Mouse (Mus musculus) liver, adult (tissue): ENCODE measurements at regions not wholly inside any gene's neighbourhood (a gene's known extent, or its start where the extent isn't known, plus 50 kb on each side); places are given as distances from the start of the nearest gene placed in this dataset.

Experiments
- GATA4 ChIP-seq: IDR thresholded peaks from 2 replicates; pipeline ENCODE4 v1.6.1; 2014; ENCODE audit warnings: mild to moderate bottlenecking, low read length; ENCODE audit not compliant: insufficient replicate concordance

- TF ChIP-seq GATA4: no peak
Observed at GRCm38 (mm10) chr9:33003880-33004279, 367.9 kb downstream of the Ets1 start.

- no peak for TF ChIP-seq GATA4
Observed at GRCm38 (mm10) chr9:33004536-33004935, 368.5 kb downstream of the Ets1 start.

- no peak for TF ChIP-seq GATA4
Observed at GRCm38 (mm10) chr9:33007456-33008063, 371.5 kb downstream of the Ets1 start.

- no peak for TF ChIP-seq GATA4
Observed at GRCm38 (mm10) chr9:33011241-33011640, 375.2 kb downstream of the Ets1 start.

GRCm38 (mm10) chr9:33035401-33035800 is 399.4 kb downstream of the Ets1 start:
- no peak for TF ChIP-seq GATA4

GRCm38 (mm10) chr9:33039221-33039790 is 403.3 kb downstream of the Ets1 start:
- no peak for TF ChIP-seq GATA4

- TF ChIP-seq GATA4: no peak
Observed at GRCm38 (mm10) chr9:33050789-33051188, 414.8 kb downstream of the Ets1 start.

GRCm38 (mm10) chr9:33060636-33061264 is 424.7 kb downstream of the Ets1 start:
- no peak for TF ChIP-seq GATA4

GRCm38 (mm10) chr9:33062476-33062875 is 426.5 kb downstream of the Ets1 start:
- no peak for TF ChIP-seq GATA4

- TF ChIP-seq GATA4: no peak
Observed at GRCm38 (mm10) chr9:33065331-33065730, 429.3 kb downstream of the Ets1 start.

GRCm38 (mm10) chr9:33067521-33067920 is 431.5 kb downstream of the Ets1 start:
- no peak for TF ChIP-seq GATA4

- TF ChIP-seq GATA4: no peak
Observed at GRCm38 (mm10) chr9:33070116-33070515, 434.1 kb downstream of the Ets1 start.

- no peak for TF ChIP-seq GATA4
Observed at GRCm38 (mm10) chr9:33080271-33080670, 444.2 kb downstream of the Ets1 start.

GRCm38 (mm10) chr9:33080774-33081173 is 444.8 kb downstream of the Ets1 start:
- TF ChIP-seq GATA4: no peak

- TF ChIP-seq GATA4: no peak
Observed at GRCm38 (mm10) chr9:33089977-33090376, 454.0 kb downstream of the Ets1 start.

GRCm38 (mm10) chr9:33091664-33092063 is 455.6 kb downstream of the Ets1 start:
- TF ChIP-seq GATA4: no peak
